Mouse (Mus musculus): ENCODE data around the gene Efcab9. TPM values are rescaled to one million over a fixed set of nuclear protein-coding genes. Genes with fewer than 3 reads are reported as not detected.

Gene Efcab9
- polyA plus RNA-seq, 1 experiment from 2014 or later: 0.53 TPM

DNA sequence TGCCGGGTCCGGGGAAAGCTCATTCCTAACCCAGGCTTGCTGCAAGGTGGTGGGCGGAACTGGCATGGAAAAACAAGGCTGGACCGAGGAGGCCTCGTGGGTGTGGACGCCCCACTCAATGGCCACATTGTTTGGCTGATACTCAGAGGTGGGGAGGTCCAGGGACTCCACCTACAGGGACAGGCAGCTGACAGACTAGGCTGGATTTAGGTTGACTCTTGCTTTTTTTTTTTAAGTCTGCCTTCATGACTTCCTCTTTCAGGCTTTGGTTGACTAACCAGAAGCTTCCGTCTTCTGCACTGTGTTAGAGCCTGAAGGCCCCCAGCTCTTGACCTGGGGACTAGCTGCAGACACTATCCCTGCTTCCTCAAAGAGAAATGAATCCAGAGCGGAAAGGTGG lies 33.2 kb upstream of the Efcab9 start:
- ATAC-seq (ENCODE audit: insufficient read depth, low FRiP score, low read depth): peak; percentile 36
- H3K4me2 ChIP-seq: no peak overlapping the region
- no peaks in the 10 kb centered on the region for H3K9me3 ChIP-seq
- H3K9ac ChIP-seq: no peak overlapping the region
- H3K4me1 ChIP-seq: peaks cover 23% of the 10 kb centered on the region
- H3K27ac ChIP-seq: peak overlapping the region; percentile 16; the same call in 1 of the 2 replicates
- no peaks in the 10 kb centered on the region for H3K36me3 ChIP-seq
- H3K27me3 ChIP-seq (replicated peaks): no peaks in the 10 kb centered on the region
- H3K4me3 ChIP-seq (replicated peaks): no peak overlapping the region
- WGBS: 59% methylated on average over 8 of the region's 8 CpGs

DNA sequence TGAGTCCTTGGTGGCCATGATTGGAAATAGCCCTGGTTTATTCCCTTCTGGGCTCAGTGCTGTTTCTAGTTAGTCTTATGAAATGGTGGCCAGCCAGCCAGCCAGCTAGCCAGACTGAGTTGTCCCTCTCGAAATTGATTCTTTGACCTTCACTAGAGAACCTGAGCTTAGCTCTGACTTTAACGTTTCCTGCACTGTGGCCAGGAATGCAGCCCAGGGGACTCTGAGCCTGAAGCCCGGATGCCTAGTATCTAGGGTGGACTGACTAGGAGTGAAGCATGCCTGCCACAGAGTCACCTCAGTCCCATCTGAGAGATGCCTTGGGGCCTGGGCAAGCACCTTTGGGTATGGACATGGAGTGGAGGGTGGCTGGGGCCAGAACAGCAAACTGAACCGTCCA lies 32.7 kb upstream of the Efcab9 start:
- WGBS: 58% methylated on average over 4 of the region's 4 CpGs
- no peaks in the 10 kb centered on the region for H3K9me3 ChIP-seq
- no peak overlapping the region for H3K4me3 ChIP-seq (replicated peaks)
- H3K4me1 ChIP-seq: peaks cover 23% of the 10 kb centered on the region
- no peak overlapping the region for H3K4me2 ChIP-seq
- peak overlapping the region; percentile 16; the same call in 1 of the 2 replicates for H3K27ac ChIP-seq
- no peak overlapping the region for H3K9ac ChIP-seq
- ATAC-seq (ENCODE audit: insufficient read depth, low FRiP score, low read depth): no peak
- H3K36me3 ChIP-seq: no peaks in the 10 kb centered on the region
- H3K27me3 ChIP-seq (replicated peaks): no peaks in the 10 kb centered on the region

DNA sequence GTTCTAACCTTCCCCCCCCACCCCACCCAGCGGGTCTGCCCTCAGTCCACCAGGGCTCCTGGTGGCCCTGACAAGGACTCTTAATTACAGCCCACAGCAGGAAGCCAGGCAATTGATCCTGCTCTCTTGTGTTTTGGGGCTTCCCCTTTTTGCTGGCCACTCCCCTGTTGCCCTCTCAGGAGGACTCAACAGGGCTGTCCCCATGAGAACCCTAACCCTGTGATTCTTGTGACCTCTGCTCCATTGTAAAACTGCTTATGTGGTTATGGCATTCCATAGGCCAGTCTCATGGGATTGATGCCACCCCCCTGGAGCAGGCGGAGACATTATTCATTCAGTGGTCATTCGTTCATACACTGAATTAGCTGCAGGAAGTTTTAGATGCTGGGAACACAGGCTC lies 31.8 kb upstream of the Efcab9 start:
- Histone ChIP-seq H3K27ac (no peak overlapping the region), H3K9ac (no peak overlapping the region), H3K4me3 (replicated peaks) (no peak overlapping the region), H3K27me3 (replicated peaks) (no peaks in the 10 kb centered on the region), H3K4me1 (peaks cover 27% of the 10 kb centered on the region), H3K4me2 (no peak overlapping the region), H3K9me3 (no peaks in the 10 kb centered on the region), H3K36me3 (no peaks in the 10 kb centered on the region)
- ATAC-seq (ENCODE audit: insufficient read depth, low FRiP score, low read depth): no peak
- 53% methylated on average over 3 of the region's 3 CpGs for WGBS

DNA sequence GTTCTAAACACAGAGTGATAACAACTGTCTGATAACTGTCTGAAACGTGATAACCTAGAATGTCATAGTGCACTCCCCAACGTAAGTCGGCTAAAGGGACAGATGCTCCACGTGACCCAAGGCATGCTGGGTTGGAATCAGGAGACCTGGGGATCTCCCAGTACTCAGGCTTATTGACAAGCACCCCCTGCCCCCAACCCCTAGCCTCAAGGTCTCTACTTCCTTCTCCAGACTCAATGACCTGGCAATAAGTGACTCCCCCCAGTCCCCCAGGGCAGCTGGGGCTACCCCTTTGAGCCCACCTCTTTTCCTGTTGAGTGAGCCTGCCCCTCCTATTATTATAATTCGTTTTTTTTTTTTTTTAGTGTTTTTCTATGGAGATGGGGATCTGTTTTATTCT lies 30.8 kb upstream of the Efcab9 start:
- Histone ChIP-seq H3K4me2 (no peak overlapping the region), H3K36me3 (no peaks in the 10 kb centered on the region), H3K4me3 (replicated peaks) (no peak overlapping the region), H3K27me3 (replicated peaks) (no peaks in the 10 kb centered on the region), H3K27ac (no peak overlapping the region), H3K9me3 (no peaks in the 10 kb centered on the region), H3K4me1 (peaks cover 30% of the 10 kb centered on the region), H3K9ac (no peak overlapping the region)
- 70% methylated on average over 5 of the region's 5 CpGs for WGBS
- ATAC-seq (ENCODE audit: insufficient read depth, low FRiP score, low read depth): no peak

DNA sequence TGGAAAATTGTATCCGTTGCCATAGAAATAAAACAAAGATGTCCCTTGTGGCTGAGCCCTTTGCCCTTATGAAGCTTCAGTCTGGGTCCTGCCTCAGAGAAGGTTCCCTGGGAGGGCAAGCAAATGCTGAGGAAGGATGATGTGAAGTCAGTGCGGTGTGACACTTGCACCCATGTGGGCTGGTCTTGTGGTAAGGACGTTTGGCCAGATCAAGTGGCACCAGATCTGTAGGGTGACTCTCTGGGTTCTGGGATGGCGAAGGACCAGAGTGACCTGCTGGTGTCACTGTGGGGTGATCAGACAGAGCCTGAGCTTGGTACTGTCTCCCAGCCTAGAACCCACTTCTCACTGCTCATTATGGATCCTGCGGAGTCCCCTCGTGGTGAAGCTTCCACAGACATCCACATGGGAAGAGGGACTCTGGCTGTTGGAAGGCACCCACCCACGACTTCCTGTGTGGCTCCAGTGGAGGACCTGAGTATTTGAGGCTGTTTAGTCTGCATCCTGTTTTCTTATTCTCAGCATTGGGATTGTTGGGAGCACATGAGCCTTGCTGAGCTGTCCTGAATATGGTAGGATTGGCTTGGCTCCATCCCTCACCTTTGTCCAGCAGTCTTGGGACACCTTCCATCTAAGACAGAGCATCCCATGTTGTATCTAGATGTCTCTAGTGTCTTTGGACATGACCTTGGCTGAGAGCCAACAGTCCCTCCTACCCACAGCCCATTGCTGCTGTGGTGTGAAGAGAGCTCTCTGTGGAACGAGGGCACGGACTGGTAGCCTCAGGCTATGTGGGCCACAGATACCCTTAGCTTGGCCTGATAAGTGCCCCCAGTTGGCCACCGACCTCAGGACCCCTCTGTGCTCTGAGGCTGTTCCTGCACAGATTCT lies 29.8 kb upstream of the Efcab9 start:
- no peaks in the 10 kb centered on the region for H3K9me3 ChIP-seq
- H3K27me3 ChIP-seq (replicated peaks): no peaks in the 10 kb centered on the region
- H3K36me3 ChIP-seq: no peaks in the 10 kb centered on the region
- no peak overlapping the region for H3K4me2 ChIP-seq
- no peak overlapping the region for H3K27ac ChIP-seq
- no peak overlapping the region for H3K9ac ChIP-seq
- no peak overlapping the region for H3K4me3 ChIP-seq (replicated peaks)
- H3K4me1 ChIP-seq: peaks cover 22% of the 10 kb centered on the region
- WGBS: 74% methylated on average over 10 of the region's 10 CpGs
- no peak for ATAC-seq (ENCODE audit: insufficient read depth, low FRiP score, low read depth)

DNA sequence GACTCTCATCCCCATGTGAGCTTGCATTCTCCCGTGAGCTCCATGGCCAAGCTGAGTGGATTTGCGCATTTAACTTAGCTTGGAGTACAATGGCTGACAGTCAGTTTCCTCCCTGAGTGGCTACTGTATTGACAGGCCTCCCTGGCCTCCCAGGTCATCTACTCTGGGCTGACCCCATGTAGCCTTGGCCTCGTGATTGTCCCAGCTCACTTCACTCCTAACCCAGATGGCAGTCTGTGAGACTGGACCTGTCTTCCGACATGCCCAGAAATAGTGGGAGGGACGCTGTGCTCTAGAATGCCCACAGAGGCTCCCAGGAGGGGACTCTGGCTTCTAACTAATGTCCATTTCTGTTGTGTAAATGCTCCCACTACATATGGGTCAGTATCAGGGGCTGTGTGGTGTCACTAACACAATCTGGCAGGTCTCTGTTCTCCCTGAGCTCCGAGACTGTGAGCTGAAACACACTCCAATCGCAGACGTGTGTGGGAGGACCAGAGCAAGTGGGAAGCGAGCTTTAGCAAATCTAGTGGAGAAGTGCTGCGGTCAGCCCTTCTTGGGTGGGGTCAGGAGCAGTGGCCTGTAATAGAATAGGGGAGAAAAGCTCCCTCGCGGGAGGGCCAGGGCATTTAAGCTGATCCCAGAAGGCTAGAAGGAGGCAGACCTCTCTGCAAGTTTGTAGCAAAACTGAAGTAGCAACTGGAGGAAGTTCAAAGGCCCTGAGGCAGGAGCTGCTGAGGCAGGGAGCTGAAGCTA lies 28.3 kb upstream of the Efcab9 start:
- no peaks in the 10 kb centered on the region for H3K9me3 ChIP-seq
- no peak overlapping the region for H3K9ac ChIP-seq
- WGBS: 82% methylated on average over 12 of the region's 12 CpGs
- H3K27ac ChIP-seq: no peak overlapping the region
- no peaks in the 10 kb centered on the region for H3K36me3 ChIP-seq
- peaks cover 15% of the 10 kb centered on the region for H3K4me1 ChIP-seq
- no peak overlapping the region for H3K4me3 ChIP-seq (replicated peaks)
- no peaks in the 10 kb centered on the region for H3K27me3 ChIP-seq (replicated peaks)
- H3K4me2 ChIP-seq: no peak overlapping the region
- no peak for ATAC-seq (ENCODE audit: insufficient read depth, low FRiP score, low read depth)

DNA sequence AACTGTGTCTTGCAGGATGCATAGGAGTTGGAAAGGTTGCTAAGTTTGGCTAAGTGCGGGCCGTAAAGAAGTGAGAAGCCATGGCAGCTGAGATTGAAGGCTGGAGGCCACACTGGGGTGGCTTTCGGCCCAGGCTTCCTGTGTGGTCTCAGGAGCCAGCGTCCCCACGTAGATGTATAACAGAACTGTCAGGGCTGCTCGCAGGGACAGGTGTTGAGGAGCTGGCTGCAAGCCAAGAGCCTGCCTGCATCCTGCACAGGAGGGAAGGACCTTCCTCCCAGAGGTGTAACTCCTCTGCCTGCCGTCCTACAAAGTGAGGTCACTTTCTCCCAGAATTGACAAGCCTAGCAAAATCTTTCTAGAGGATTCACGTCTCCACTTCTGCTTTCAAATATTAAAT lies 26.8 kb upstream of the Efcab9 start:
- Histone ChIP-seq H3K9ac (no peak overlapping the region), H3K36me3 (no peaks in the 10 kb centered on the region), H3K27me3 (replicated peaks) (no peaks in the 10 kb centered on the region), H3K4me2 (no peak overlapping the region), H3K4me3 (replicated peaks) (no peak overlapping the region), H3K4me1 (peaks cover 12% of the 10 kb centered on the region), H3K27ac (no peak overlapping the region), H3K9me3 (no peaks in the 10 kb centered on the region)
- ATAC-seq (ENCODE audit: insufficient read depth, low FRiP score, low read depth): 0 out of 2 replicates have a peak, but pooled peaks have one; percentile 28
- 21% methylated on average over 8 of the region's 8 CpGs for WGBS

DNA sequence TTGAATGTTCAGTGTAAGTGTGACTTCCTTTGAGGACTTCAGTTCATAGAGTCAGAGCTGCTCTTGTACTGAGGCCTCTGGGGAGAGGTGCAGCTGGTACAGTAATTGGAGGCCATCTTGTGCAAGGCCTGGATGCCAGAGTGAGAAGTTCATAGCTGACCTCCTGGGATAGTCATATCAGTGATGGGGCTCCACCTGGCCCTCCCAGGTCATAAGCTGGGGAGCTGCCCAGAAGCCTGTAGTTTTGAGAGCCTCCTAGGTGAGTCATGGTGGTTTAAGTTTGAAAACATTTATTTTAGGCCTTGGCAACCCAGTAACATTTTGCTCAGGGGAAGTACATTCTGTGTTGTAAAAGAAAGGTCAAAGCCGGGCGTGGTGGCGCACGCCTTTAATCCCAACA lies 26.1 kb upstream of the Efcab9 start:
- no peak overlapping the region for H3K9ac ChIP-seq
- H3K4me2 ChIP-seq: no peak overlapping the region
- H3K4me3 ChIP-seq (replicated peaks): no peak overlapping the region
- ATAC-seq (ENCODE audit: insufficient read depth, low FRiP score, low read depth): no peak
- 93% methylated on average over 4 of the region's 4 CpGs for WGBS
- H3K4me1 ChIP-seq: peaks cover 15% of the 10 kb centered on the region
- no peaks in the 10 kb centered on the region for H3K9me3 ChIP-seq
- no peaks in the 10 kb centered on the region for H3K36me3 ChIP-seq
- no peak overlapping the region for H3K27ac ChIP-seq
- no peaks in the 10 kb centered on the region for H3K27me3 ChIP-seq (replicated peaks)

DNA sequence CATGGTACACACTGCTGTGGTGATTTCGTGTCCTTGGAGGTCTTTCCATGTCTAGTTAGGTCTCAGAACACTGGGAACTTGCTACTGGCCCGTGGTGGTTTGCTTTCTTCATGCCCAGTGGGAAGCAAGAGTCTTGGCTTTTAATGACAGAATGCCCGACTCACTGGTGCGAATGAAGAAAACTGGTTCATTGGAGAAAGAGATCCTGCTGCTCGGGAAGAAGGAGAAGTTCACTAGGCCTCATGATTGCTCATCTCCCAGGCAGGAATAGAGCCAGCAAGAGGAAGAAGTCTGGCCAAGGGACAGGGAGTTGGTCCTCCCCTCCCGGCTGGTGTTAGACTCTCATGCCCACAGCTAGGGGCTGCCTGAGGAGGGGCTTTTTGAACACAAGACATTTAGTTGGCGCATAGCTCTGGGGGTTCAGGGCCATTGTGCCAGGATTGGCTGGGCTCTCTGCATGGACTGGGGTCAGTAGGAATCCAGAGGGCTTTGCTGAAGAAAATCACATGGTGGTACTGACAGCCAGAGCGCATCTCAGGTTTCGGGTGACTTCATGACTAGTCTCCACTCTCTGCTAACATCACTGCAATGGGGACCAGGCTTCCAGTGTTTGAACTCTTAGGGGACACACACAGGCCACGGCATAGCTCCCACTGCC lies 24.6 kb upstream of the Efcab9 start:
- peaks cover 29% of the 10 kb centered on the region for H3K4me1 ChIP-seq
- 74% methylated on average over 10 of the region's 10 CpGs for WGBS
- H3K9me3 ChIP-seq: no peaks in the 10 kb centered on the region
- H3K36me3 ChIP-seq: no peaks in the 10 kb centered on the region
- H3K9ac ChIP-seq: no peak overlapping the region
- no peak for ATAC-seq (ENCODE audit: insufficient read depth, low FRiP score, low read depth)
- no peak overlapping the region for H3K4me3 ChIP-seq (replicated peaks)
- no peaks in the 10 kb centered on the region for H3K27me3 ChIP-seq (replicated peaks)
- no peak overlapping the region for H3K4me2 ChIP-seq
- H3K27ac ChIP-seq: no peak overlapping the region

DNA sequence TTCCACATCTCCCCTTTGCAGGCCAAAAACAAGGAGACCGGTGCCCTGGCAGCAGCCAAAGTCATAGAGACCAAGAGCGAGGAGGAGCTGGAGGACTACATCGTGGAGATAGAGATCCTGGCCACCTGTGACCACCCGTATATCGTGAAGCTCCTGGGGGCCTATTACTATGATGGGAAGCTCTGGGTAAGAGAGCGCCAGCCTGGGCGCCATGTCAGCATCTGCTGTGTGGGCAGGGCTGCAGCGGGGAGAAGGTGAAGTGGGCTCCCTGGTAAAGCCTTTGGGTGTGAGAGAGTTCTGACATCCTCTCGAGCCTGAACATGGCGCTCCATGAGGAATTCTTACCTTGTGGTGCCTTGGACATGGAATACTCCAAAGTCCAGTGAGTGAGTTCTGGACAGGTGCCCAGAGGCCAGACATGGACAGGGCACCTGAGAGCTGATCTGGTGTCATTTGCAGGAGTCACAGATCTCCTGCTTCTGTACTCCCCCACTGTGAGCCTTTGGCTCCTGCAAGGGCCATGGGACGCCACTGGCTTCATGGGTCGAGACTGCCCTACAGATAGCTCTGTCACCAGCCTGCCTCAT lies 23.3 kb upstream of the Efcab9 start:
- Histone ChIP-seq H3K27me3 (replicated peaks) (no peaks in the 10 kb centered on the region), H3K9ac (no peak overlapping the region), H3K27ac (no peak overlapping the region), H3K4me1 (peaks cover 35% of the 10 kb centered on the region), H3K9me3 (no peaks in the 10 kb centered on the region), H3K36me3 (no peaks in the 10 kb centered on the region), H3K4me2 (no peak overlapping the region), H3K4me3 (replicated peaks) (no peak overlapping the region)
- 92% methylated on average over 12 of the region's 12 CpGs for WGBS
- ATAC-seq (ENCODE audit: insufficient read depth, low FRiP score, low read depth): no peak

DNA sequence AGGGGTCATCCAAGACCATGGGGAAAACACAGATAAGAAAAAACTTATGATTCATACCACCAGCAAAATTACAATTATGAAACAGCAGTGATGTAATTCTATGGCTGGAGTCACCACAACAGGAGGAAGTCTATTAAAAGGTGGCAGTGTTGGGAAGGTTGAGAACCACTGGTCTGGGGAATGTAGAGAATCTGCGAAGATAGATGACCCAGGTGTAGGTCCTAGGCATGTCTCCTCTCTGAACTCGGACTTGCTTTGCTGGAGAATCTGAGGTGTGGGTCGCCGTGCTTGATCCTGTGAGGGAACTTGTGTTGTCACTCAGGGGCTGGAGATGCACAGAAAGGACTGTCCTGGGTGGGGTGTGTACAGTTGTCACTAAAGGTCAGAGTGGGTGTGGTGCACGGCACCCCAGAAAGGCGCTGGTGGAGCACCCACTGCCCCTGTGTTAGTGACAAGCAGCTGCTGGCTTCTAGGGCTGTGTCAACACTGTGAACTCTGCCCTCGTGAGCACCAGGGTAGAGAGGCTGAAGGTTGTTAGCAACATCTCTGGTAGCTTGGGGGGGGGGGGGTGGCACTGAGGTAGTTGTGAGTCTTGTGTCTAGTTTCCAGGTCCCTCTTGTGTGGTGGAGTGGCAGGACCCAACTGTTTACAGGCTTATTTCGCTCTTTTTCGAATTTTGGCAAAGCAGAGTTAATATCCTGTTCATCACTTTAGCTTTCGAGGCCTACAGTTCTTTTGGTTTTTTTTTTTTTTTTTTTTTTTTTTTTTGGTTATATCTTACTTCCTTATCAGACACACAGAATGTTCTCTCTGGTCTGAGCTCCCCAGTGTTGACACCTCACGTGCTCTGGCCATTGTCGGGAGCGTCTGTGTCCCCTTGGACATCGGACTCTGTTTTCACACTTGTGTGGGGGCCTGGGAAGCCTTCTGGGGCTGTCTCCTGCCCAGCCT lies 22.5 kb upstream of the Efcab9 start:
- ATAC-seq (ENCODE audit: insufficient read depth, low FRiP score, low read depth): no peak
- WGBS: 75% methylated on average over 14 of the region's 14 CpGs

More for the DNA sequence above, 22.5 kb upstream of the Efcab9 start:
- no peak overlapping the region for H3K9ac ChIP-seq
- no peak overlapping the region for H3K4me3 ChIP-seq (replicated peaks)
- H3K27me3 ChIP-seq (replicated peaks): no peaks in the 10 kb centered on the region
- H3K27ac ChIP-seq: no peak overlapping the region
- H3K36me3 ChIP-seq: no peaks in the 10 kb centered on the region
- no peak overlapping the region for H3K4me2 ChIP-seq
- peaks cover 37% of the 10 kb centered on the region for H3K4me1 ChIP-seq
- no peaks in the 10 kb centered on the region for H3K9me3 ChIP-seq
